Mouse (Mus musculus) embryo, embryonic 11.5 days (tissue): ENCODE measurements around the gene Pde4d.

ENCODE experiments used
- DNase-seq: peaks from one replicate; pipeline ENCODE4 v3.0.0-alpha.2; 2012; ENCODE audit warnings: low read depth, low spot score

The Pde4d gene

DNA sequence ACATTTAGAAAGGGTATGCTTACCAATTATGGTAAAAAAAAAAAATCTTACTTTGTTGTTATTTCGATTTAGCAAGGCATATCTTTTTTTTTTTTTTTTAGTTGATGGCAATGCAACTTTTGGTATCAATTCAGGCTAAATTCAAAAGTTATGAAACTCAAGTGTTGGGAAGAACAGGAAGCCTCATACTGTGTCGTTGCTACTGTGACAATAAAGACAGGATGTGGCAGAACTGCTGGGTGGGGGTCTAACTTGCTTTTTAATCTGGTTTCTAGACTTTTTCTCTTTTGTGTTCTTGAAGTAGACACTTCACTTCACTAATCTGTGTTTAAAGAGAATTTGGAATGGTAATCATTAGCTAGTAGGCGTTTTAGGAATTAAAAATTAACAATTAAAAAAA lies 147.2 kb downstream of the Pde4d start:
- no peak for DNase-seq

DNA sequence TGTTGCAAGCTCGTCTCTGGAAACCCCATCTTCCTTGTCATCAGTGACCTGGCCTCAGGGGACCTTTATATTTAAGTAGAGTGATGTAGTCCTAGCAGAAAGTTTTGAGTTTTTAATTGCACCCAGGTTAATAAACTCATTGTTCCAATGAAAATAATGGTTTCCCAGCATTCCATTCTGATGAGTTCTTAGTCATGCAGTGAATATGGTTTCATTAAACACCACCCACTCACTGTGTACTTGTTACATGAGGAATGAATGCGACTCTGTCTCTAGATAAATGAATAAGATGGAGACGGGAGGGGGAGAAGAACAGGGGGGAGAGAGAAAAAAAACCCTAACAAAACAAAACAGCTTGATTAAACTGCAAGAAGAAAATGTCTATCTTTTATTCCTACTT lies 148.9 kb downstream of the Pde4d start:
- DNase-seq: no peak

DNA sequence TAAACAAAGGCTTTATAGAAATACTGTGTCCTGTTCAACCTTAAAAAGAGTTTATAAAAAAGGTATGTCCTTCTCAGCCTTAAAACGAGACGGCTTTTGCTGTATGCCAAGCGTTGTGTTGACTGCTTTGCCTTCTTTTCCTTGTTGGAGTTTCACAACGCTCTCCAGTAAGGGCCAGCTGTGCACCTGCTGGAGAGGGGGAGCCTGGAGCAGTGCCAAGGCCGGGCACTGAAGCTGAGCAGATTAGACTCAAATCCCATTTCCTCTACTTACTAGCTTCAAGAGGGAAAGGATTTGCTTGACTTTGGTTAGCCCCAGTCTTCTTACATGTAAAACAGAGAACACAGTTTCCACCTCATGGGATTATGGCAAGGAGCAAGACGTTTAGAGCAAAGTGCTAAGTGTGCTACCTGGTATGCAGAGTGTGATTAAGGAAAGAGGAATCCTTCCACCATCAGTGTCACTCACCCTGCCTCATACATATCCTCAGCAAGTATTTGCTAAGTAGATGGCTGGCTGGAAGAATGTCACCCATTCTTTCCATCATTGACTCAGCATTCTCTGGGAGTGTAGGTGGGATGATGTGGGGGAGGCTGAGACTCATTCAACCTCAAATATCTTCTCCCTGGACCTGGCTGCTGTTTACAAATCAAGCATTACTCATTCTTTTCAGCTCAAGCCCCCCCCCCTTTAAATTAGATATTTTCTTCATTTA lies 149.6 kb downstream of the Pde4d start:
- DNase-seq: no peak

DNA sequence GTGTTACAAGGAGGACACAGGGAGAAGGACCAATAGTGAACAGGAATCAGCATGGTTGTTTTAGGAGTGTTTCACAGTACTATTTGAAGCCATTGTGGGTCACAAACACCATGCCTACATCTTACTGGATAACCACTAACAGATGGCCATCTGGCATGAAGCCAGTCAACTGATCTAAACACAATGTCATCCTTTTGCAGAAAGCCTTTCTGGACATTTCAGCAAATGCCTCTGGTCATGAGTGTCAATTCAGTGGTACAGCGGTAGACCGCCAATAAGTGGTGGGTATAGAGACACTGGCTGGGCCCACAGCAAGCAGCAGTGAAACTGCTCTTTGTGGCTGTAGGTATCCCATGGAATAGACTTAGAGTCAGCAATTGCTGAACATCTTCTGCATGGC lies 151.3 kb downstream of the Pde4d start:
- no peak for DNase-seq

DNA sequence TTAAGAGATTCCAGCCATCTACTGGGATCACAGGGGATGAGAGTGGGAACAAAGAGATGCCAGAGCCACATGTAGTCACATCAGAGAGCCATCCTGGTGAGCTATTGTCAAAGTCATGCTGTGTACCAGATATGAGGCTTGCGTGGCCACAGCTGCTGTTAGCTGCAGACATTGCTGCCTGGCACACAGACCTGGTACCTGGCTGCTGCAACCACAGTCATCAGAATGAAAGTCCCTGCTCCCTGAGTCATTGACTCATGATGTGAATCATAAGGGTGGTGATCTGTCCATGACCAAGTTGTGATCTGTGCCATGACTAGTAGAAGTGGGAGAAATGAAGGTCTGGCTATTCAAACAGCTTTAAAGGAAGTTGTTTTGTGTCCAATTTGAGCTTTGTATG lies 153.8 kb downstream of the Pde4d start:
- DNase-seq: no peak

DNA sequence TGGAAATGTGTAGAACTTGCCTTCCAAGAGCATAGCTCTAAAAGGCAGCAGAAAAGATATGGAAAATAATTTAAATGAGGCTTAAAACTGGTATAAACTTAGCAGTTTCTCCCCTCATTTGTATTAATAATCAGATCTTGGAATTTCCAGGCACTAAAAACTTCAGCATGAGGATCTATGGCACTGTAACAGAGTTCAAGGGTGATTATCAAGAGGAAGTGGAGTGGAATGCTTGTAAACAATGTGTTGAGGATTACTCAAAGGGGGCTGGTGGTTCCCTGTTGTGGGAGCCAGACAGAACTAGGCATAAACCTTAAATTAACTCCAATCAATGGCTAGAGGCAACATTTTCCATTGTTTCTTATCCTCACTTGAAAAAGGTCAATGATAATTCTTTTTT lies 154.5 kb downstream of the Pde4d start:
- no peak for DNase-seq

DNA sequence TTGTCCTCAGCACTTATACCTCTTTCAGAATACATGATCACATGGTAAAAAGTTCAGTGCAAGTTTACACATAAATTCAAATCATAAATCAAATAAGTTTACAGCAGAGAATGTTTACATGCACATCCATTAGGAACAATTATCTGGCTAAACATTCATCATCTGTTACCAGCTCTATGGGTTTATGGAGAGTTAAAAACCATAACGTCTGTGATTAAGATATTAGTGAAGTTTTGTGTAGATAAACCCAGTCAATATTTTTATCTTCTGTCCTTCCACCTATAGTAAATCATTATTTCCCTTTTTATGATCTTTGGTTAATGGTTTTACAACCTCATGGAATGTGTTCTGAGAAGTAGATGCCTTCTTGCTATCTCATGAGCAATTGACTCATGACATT lies 168.5 kb downstream of the Pde4d start:
- no peak for DNase-seq

DNA sequence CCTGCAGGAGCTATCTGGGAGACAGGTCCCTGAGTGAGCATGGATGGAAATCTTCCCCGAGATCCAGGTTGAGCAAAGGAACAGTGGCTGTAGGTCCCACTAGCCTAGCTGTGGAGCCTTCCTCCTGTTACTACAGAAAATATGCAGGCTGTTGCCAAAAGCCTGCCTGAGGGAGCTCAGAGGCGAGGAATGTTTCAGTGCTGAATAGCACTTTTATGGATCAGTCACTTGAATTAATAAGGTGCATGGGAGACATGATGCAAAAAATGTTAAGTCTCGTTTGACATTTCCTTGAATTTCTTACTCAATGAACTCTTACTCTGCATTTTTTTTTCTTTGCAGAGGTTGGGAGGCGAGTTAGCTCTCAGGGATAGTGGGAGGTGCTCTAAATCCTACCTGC lies 172.9 kb downstream of the Pde4d start:
- DNase-seq: no peak

DNA sequence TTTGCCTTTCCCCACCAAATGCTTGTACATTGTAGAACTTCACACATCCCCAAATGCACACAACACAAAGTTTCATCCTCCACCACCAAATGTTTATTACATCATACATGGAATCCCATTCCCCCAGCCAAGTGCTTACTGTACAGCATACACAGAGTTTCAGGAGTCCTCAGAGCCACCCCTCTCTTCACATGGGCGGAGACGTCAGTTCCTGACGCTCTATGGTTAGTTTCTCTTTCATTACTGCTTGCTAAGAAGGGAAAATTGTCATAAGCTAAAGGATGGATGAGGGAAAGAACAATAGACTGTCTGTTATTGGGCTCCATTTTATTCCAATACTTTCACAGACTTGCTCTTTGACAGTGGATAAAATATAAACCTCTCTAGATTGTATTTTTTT lies 174.2 kb downstream of the Pde4d start:
- no peak for DNase-seq

DNA sequence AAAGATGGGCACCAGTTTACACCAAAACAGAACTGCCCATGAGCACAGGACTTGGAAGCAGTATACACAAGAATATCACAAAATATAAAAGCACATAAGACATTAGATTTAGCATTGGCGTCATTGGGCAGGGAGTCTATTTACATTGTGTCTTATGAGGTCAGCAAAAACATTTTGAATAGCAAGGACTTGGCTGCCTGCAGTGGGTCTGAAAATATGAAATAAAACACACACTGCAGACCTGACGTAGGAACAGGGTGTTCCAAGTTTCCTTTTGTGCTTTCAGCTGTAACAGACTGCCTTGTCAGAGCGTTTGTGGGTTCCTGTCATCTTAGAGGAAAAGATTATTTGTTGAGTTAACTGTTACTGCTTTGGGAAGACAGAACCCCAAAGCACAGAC lies 176.4 kb downstream of the Pde4d start:
- DNase-seq: no peak

DNA sequence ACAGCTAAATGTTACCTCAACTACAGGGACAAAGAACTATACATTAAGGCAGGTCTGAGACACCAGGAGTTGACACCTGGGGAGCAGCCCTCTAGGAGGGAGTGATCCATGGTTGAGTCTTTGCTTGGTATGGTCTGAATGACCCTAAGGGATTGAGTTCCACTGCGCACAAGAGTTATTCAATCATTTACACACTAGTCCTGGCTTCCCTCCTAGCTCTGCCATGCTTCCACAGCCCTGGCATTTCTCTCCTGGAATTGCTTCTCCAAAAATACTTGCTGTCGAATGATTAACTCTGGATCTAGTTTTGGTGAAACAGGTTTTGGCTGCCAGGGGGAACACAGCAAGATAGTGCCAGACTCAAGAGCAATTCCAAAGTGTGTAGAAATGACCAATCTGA lies 178.8 kb downstream of the Pde4d start:
- no peak for DNase-seq

DNA sequence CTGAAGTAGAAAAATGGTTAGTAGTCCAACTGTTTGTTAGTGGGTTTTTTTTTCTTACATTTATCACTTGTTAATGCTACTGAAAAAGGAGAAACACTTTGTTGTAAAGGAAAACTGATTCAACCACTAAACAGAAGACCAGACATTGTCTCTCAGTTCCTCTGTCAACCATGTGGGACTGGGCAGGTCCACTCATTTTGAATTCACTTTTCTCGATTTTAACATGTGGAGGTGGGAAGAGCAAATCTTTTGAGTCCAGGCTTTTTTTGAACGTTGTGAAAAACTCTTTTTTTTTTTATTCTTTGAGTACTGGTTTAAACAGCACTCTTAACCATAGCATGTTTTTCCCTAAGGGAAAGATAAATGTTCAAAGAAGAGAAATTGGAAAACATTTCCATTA lies 180.8 kb downstream of the Pde4d start:
- no peak for DNase-seq

DNA sequence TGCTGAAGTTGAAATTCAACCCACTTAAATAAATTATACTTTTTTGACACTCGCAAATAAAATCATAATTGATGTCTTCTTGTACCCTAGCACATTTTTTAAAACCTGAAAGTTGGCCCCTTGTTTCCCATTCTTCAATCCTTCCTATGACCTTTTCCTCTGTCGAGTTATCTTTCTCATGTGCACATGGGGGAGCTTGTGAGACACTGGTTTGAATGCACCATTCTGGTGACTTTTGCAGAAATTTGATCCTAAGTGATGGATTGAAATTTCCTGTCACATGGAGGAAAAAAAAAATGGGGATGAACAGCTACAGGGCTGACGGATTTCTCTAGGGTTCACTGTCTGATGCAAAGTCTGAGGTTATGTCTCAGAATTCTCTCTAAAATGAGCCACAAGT lies 181.5 kb downstream of the Pde4d start:
- DNase-seq: no peak

DNA sequence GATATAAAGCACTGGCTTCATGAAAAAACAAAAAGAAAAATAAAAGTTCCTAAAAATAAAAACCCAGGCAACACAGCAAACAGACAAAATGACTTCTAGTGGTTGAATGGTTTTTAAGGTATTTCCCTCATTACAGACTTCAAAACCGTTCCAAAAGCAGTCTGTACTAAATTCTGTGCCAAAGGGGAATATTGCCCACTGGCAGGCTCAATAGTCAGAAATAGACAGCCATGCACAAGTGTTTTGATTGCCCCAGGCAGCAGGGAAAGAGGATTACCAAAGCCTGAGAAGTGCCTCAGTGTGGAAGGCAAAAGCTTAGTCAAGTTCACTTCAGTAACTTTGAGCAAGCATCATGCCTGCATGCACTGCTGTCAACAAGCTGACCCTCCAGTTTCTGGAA lies 186.8 kb downstream of the Pde4d start:
- no peak for DNase-seq

DNA sequence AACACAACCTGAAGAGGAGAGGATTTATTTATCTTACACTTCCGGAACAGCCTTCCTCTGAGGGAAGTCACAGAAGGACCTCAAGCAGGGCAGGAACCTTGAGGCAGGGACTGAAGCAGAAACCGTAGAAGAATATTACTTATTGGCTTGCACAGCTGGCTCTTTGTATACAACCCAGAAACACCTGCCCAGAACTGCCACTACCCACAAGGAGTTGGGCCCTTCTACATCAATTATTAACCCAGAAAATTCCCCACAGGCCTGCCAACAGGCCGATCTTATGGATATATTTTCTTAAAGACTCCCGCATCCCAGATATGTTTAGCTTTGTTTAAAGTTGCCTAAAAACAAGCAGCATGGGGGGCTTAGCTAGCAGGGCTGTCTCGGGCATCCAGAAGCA lies 192.5 kb downstream of the Pde4d start:
- no peak for DNase-seq

DNA sequence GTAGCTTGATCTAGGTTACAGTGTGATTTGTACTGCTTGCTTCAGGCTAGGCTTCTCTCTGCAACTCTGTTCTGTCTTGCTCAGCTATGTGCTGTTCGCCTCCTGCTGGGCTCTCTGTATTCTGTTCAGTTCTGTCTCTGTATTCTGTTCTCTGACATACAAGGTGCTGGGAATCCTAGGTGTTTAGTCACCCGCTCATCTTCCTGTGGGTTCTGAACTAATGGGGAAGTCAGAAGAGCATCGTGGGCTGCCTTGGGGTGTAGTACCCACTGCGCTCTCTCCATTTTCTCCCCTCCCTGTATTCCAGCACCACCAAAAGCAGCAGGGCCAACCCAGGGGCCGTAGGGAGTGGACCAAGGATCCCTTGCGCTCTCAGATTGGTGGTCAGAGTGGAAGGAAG lies 197.1 kb downstream of the Pde4d start:
- DNase-seq: no peak

DNA sequence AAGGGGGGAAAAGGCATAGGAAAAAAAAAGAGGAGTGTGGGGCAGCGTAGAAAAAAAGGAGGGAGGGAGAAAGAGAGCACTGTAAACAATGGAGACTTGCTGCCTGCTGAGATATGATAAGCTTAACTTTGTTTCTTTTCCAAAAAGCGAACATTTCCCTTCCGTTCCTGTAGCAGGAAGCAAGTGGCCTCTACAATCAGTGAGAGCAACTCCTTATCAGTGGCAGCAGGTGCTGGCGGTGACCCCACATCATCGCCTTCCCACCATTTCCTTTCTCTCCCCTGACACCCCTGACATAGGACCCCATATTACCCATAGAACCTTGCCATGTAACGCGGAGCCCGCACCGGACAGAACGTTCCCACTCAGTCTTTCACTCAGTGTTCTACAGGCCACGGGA lies 197.5 kb downstream of the Pde4d start:
- DNase-seq: no peak

DNA sequence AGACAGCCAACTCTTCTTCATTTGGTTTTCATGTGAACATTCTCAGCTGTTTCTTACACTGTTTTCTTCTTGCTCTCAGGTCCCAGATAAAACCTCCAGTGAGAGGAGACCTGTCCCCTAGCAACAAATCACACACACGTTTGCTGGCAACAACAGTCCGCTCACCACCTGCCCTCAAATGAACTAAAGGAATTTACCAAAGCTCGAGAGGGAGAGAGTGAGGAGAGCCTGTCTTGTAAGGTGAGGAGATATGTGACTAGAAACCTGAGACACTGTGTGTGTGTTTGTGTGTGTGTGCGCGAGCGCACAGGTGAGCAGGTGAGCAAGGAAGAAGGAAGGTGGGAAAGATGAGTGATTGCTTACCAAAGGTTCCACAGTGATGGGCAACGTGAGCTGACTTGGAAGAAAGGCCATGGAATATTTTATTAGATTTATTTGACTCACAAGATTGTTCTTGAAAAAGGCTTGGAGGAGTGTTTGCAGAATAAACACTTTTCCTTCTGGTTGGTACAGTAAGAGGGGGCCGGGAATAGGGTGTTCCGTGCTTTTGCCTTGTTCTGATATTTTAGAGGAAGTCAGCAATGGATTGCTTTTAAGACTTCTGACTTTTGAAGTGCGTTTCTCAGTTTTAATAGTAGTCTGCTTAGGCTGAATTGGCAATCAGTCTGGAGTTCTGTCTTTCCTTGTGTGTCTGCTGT lies 204.4 kb downstream of the Pde4d start:
- DNase-seq: no peak

DNA sequence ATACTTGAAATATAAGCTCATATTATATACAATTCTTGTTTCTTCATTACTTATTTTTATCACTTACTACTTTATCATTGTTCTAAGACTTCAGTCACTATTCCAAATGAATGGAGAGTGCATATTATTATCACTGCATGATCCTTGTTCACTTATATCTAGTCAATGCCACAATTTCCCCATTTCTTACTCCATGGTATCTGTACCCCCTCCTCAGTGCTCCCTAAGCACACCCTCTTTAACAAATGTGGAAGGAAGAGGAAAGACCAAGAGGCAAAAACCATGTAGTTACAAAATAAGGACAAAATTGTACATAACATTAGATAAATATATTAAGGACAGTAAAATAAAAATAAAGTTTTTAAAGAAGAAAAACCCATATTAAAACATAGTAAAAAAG lies 216.8 kb downstream of the Pde4d start:
- DNase-seq: no peak

DNA sequence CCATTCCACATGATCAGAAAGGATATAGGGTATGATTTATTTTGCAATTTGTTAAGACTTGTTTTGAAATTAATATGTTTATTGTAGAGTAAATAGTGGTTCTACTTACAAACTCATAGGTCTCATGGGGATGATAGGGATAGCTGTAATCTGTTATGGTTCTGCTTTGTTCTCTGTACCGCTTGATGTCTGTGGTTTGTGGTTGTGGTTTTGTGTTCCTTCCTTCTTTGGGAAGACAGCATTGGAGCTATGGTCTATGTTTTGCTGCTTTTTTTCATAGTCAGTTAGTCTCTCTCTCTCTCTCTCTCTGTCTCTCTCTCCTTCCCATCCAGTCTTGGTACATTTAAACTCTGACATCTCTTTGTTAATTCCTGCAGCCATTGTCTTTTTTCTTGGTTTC lies 217.3 kb downstream of the Pde4d start:
- DNase-seq: no peak

DNA sequence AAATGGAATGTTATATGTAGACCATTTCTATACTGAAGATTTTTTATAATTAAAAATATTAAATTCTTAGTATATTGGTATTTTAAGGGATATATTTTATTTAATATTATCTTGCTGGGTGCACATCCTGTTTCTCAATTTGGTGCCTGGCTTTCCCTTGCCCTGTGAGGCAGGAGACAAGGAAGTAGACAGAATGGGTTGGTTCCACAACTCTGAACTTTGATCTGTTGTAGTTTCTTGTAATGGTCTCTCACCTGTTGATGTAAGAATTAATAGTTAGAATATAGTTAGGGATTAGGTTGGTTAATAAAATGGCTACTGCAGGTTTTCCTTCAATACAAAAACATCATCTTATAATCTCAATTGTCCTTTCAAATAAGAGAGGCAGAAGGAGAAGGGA lies 227.3 kb downstream of the Pde4d start:
- no peak for DNase-seq

DNA sequence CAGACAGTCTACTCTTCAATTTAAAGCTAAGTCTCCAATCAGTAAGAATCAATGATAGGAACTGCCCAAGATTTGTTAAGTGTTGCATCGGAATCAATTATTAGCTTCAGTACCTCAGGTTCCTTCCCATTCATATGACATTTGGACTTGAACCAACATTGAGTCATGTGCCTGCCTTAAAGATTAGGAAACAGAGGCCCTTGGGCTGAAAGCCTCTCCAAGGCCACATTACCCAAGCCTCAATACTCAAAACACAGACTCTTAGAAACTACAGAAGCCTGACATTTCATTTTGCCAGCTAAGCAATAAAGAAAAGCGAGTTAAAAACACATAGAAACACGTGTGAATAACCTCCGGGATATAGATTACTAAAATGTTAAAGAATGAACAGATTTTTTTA lies 233.3 kb downstream of the Pde4d start:
- no peak for DNase-seq

DNA sequence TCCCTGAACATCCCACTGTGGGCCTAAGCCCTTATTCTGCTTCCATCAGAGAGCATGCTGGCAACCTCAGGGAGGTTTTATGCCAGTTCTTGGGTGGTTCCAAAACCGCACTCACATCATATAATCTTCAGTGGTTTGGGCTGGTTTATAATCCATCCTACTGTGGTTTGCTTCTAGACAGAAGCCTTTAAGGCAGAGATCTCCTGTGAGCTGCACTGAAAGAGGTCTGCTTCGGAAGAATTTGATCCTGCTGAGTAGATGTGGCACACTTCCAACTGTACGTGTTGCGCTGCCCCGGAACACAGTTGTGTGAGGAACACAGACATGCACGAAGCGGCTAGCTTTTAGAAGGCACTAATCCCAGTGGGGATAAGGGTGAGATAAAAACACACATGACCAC lies 236.1 kb downstream of the Pde4d start:
- no peak for DNase-seq

DNA sequence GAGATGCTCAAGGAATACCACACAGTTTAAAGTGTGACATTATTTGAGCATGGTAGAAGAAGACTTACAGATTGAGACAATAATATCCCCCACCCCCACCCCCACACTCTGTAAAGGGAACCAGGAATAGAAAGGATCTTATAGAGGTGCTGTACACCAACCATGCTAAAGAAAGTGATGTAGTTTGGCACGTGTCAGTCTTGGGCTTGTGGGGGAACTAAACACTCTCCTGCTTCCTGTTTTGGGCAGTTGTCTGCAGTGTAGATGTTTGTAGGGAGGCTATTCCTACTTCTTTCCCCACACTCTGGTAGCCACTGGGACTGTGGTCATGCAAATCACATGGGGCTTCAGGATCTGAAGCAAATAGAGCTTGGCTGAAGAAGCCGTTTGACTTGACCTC lies 236.5 kb downstream of the Pde4d start:
- no peak for DNase-seq
